Mouse (Mus musculus): ENCODE data around the gene Gstm1.

Gene Gstm1

GRCm38 (mm10) chr3:107964026-107964425, 53.7 kb downstream of the Gstm1 start:
- DNase-seq: no peak
